Mouse (Mus musculus) cerebellum, postnatal 36 days (tissue): ENCODE data around the gene Tcap.
A peak's percentile ranks its signal among the peaks of the same experiment; 100 is the strongest.

ENCODE experiments used
- DNase-seq, 2 experiments: peaks; one replicate each; pipeline ENCODE4 v3.0.0; 2021 to 2022; ENCODE audit warnings: mixed read lengths in 2 of 2

Tcap gene

GRCm38 (mm10) chr11:98383261-98384030 lies at the start of gene Tcap:
Gene Tcap (plus strand): TSS chr11:98383811.
- DNase-seq = peak; percentile 49 to 56

- peak; percentile 76 to 79 for DNase-seq
Measured at GRCm38 (mm10) chr11:98333981-98334741, 49.5 kb upstream of the Tcap start.

GRCm38 (mm10) chr11:98335250-98335649 lies 48.4 kb upstream of the Tcap start:
- no peak for DNase-seq

GRCm38 (mm10) chr11:98336245-98337107 lies 47.1 kb upstream of the Tcap start:
- peak; percentile 50 to 52 for DNase-seq

GRCm38 (mm10) chr11:98338507-98338961 lies 45.1 kb upstream of the Tcap start:
- DNase-seq = peak; percentile 85 to 86

GRCm38 (mm10) chr11:98339071-98339501 lies 44.5 kb upstream of the Tcap start:
- peak; percentile 55 to 66 for DNase-seq

- no peak for DNase-seq
Measured at GRCm38 (mm10) chr11:98339679-98340287, 43.8 kb upstream of the Tcap start.

GRCm38 (mm10) chr11:98340597-98340996 lies 43.0 kb upstream of the Tcap start:
- DNase-seq = no peak

GRCm38 (mm10) chr11:98341174-98341573 lies 42.4 kb upstream of the Tcap start:
- no peak for DNase-seq

- peak; percentile 96 to 100 for DNase-seq
Measured at GRCm38 (mm10) chr11:98342000-98342945, 41.3 kb upstream of the Tcap start.

GRCm38 (mm10) chr11:98345253-98345652 lies 38.4 kb upstream of the Tcap start:
- DNase-seq = peak; percentile 91 to 94

- no peak for DNase-seq
Measured at GRCm38 (mm10) chr11:98346168-98346567, 37.4 kb upstream of the Tcap start.

GRCm38 (mm10) chr11:98347385-98348082 lies 36.1 kb upstream of the Tcap start:
- DNase-seq = peak in 1 of 2 experiments; percentile 43

- DNase-seq = peak; percentile 72 to 76
Measured at GRCm38 (mm10) chr11:98348083-98348961, 35.3 kb upstream of the Tcap start, which contains the start of gene Ppp1r1b. Gene Ppp1r1b (plus strand): TSS chr11:98348404.

- DNase-seq = no peak
Measured at GRCm38 (mm10) chr11:98349308-98349707, 34.3 kb upstream of the Tcap start.

GRCm38 (mm10) chr11:98352272-98352990 lies 31.2 kb upstream of the Tcap start:
- no peak for DNase-seq

GRCm38 (mm10) chr11:98353651-98354211 lies 29.9 kb upstream of the Tcap start:
- DNase-seq = no peak

- DNase-seq = no peak
Measured at GRCm38 (mm10) chr11:98354445-98354844, 29.2 kb upstream of the Tcap start.
